Mouse (Mus musculus): Measurements from ENCODE around the gene 1700113H08Rik.

DNA sequence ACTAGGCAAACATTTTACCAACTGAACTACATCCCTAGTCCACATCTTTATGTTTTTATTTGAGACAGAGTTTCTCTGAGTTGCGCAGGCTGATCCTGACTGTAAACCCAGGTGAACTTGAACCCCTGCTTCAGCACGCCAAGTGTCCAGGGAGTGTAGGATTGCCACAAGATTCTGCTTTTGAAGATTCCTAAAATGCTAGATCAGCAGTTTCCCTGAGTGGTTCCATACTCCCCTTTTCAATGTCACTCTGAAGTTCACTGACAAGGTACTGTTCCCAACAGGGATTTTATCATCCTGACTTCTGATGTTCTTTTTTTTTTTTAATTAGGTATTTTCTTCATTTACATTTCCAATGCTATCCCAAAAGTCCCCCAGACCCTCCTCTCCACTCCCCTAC is 140.9 kb downstream of the 1700113H08Rik start:
- TF ChIP-seq CTCF (IDR thresholded peaks at IDR 0.05; ENCODE audit: extremely low read depth, insufficient read depth, insufficient read length, insufficient replicate concordance) = no peak
- no peak for TF ChIP-seq POLR2A (IDR thresholded peaks at IDR 0.05; ENCODE audit: low read depth, low read length)

Data from spleen, adult 2 months (tissue).